Mouse (Mus musculus) stomach, embryonic 16.5 days (tissue): Measurements from ENCODE around the gene Gm6588. TPM values are rescaled to one million over a fixed set of nuclear protein-coding genes. Genes with fewer than 3 reads are reported as not detected.

Source experiments
- ATAC-seq: fragments of 200-750 bp; cut with Nextera tagmentation; 2 replicates; pipeline ENCODE4 v1.8.0; 2017; ENCODE audit warnings: moderate number of reproducible peaks, moderate TSS enrichment; ENCODE audit not compliant: insufficient read depth, low FRiP score
- H3K27ac ChIP-seq: fragments of 300-500 bp; sonication (generic); 2 replicates; pipeline ENCODE4 v1.5.1; 2014; ENCODE audit warnings: low read length
- H3K27me3 ChIP-seq: fragments of 300-500 bp; sonication (generic); 2 replicates; pipeline ENCODE4 v1.6.1; 2014; ENCODE audit warnings: low read length, control low read depth, mixed read lengths; ENCODE audit not compliant: control insufficient read depth, insufficient read depth
- H3K36me3 ChIP-seq: fragments of 300-500 bp; sonication (generic); 2 replicates; pipeline ENCODE4 v1.6.1; 2014; ENCODE audit warnings: low read length; ENCODE audit not compliant: control insufficient read depth, insufficient read depth
- H3K4me1 ChIP-seq: fragments of 300-500 bp; sonication (generic); 2 replicates; pipeline ENCODE4 v1.6.1; 2014; ENCODE audit warnings: low read length, control low read depth, mixed read lengths; ENCODE audit not compliant: control insufficient read depth, insufficient read depth
- H3K4me2 ChIP-seq: fragments of 300-500 bp; sonication (generic); 2 replicates; pipeline ENCODE4 v1.6.1; 2014; ENCODE audit warnings: low read depth, low read length, mixed read lengths
- H3K4me3 ChIP-seq: fragments of 300-500 bp; sonication (generic); replicated peaks from 2 replicates; pipeline ENCODE4 v1.5.1; 2014; ENCODE audit warnings: mild to moderate bottlenecking, low read length
- H3K9ac ChIP-seq: fragments of 300-500 bp; sonication (generic); 2 replicates; pipeline ENCODE4 v1.6.1; 2014; ENCODE audit warnings: low read length
- H3K9me3 ChIP-seq: fragments of 300-500 bp; sonication (generic); replicated peaks from 2 replicates; pipeline ENCODE4 v1.6.1; 2016; ENCODE audit warnings: low read length, control low read depth; ENCODE audit not compliant: control insufficient read depth
- WGBS: fragments of 180-500 bp; shearing (Covaris S2); extraction: QIAGEN DNeasy Blood & Tissue Kit; methylation state at CpG from one replicate; pipeline ENCODE4 v1.1.7; 2014; 5-methylcytosine and 5-hydroxymethylcytosine counted together
- polyA plus RNA-seq: library from polyadenylated mRNA; unstranded; fragments of >200 nt; fragmentation: Nextera tagmentation; extraction: Ambion mirVana; gene quantifications from 2 replicates; pipeline ENCODE4 v1.2.1, GENCODE M21; 2015

Gene Gm6588
- polyA plus RNA-seq, 1 experiment from 2014 or later, result 0.09 TPM

DNA sequence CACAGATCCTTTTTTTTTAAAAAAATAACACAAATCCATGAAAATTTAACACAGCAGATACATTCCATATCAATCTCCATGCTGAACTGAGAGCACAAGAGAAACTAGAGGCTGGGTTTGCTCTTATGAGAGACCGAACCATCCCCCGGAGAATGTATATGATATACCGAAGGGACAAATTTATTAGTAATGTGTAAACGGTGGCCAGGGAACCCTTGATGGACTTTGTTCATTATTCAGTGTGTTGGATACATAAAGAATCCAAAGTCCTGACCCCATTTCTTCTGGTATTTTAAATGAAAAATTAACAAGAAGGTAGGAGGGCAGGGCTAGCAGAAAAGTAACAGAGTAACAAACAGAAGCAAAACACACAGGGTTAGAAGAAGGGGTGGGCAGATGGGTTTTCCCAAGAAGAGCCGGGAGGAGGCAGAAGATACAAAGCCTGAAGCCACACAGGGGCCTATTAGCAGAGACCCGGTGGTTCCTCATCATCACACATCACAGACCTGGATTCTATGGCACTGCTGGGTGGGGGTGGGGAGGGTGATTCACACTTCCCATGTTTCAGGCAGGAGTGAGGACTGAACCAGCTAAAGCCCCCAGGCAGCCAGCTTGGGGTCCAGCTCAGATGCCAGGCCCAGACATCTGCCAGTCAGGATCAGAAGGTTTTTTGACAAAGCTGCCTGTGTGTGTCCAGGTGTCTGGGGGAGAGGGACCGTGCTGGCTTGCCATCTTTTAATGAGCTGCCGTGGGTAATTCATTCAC, 50.9 kb downstream of the Gm6588 start:
- no peaks in the 10 kb centered on the region for H3K36me3 ChIP-seq
- no peak overlapping the region for H3K4me2 ChIP-seq
- H3K9me3 ChIP-seq, result no peaks in the 10 kb centered on the region
- H3K9ac ChIP-seq, result no peak overlapping the region
- ATAC-seq, result no peak
- no peak overlapping the region for H3K4me3 ChIP-seq
- no peaks in the 10 kb centered on the region for H3K4me1 ChIP-seq
- no peak overlapping the region for H3K27ac ChIP-seq
- no peaks in the 10 kb centered on the region for H3K27me3 ChIP-seq
- 43% methylated on average over 8 of the region's 8 CpGs for WGBS

Other genes starting within 250 kb of the Gm6588 start
- gene Cryba4, start 196.9 kb upstream of the Gm6588 start, polyA plus RNA-seq, result 1.6 and 1.9 TPM in 2 replicates
- 4.0 and 4.1 TPM in 2 replicates for gene Crybb1, start 193.6 kb upstream of the Gm6588 start, polyA plus RNA-seq
- gene Tpst2, start 172.7 kb upstream of the Gm6588 start, polyA plus RNA-seq, result 40.0 and 43.0 TPM in 2 replicates
- gene Tfip11, start 123.1 kb upstream of the Gm6588 start, polyA plus RNA-seq, result 27.6 and 28.0 TPM in 2 replicates
- 30.2 and 30.8 TPM in 2 replicates for gene Srrd, start 106.4 kb upstream of the Gm6588 start, polyA plus RNA-seq
- gene Hps4, start 106.3 kb upstream of the Gm6588 start, polyA plus RNA-seq, result 30.2 and 36.4 TPM in 2 replicates
- 0.16 and 0.19 TPM in 2 replicates for gene Gm6583, start 93.4 kb upstream of the Gm6588 start, polyA plus RNA-seq
- 2.3 and 3.3 TPM in 2 replicates for gene Asphd2, start 54.6 kb upstream of the Gm6588 start, polyA plus RNA-seq
- 2.2 and 2.3 TPM in 2 replicates for gene Sez6l, start 127.8 kb downstream of the Gm6588 start, polyA plus RNA-seq